Mouse (Mus musculus) NIH3T3 (cell line): ENCODE measurements at regions not wholly inside any gene's neighbourhood (a gene's known extent, or its start where the extent isn't known, plus 50 kb on each side); places are given as distances from the start of the nearest gene placed in this dataset.
A peak's percentile ranks its signal among the peaks of the same experiment; 100 is the strongest.
"Not testable (repeated sequence)": the region's sequence is repeated elsewhere in the genome, so short reads cannot be mapped to it uniquely, and the experiment has no call there.

Experiments used
- DNase-seq: peaks from one replicate; pipeline ENCODE4 v3.0.0-alpha.2; 2012; ENCODE audit warnings: low read depth

DNA sequence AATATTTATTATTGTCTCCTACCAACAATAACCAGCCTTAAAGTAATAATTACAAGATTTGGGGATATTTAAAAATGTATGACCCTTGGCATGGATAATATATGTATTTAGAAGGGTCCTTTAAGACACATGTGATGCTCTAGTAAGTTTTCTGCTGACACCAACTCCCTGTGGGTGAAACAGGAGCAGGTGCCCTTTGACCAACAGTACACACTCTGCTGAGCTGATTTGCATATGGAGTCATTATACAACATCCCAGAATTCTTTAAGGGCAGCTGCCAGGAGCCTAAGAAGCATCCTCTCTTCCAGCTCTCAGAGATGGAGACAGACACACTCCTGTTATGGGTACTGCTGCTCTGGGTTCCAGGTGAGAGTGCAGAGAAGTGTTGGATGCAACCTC, 274.1 kb downstream of the Rpia start:
- no peak for DNase-seq

DNA sequence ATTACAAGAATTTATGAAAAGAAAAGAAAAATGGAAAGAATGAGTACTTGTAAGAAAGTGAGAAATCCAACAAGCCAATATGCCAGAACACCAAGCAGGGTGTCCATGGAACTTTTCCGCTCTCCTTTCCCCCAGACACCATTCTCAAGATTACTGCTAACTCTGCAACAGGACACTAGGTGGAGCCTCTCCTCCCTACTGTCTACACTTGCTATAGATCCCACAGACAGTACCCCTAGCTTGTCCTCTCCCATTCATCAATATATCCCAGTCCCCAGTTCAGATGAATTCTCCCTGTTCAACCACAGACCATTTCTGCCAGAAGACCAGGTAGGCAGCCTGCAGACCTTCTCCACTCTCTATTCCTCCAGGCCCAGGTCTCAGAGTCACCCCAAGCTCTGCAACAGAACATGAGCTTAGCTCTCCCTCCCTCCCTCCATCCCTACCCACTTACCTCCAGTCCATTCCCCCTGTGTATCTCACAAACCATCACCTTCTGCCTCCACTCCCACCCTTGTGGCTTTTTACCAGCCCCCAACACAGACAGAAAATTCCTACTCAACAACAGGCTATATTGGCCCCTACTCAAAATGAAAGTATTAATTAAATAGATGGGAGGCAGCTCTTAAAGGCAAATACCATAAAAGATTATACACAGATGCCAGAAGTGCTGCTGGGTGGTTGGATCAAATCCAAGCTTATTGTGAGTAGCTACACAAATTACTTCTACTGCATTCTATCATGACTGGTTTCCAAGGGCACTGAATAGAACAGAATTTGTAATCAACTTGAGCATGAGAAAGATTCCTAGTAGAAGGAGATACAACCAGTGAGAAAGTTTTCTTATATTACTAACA, 323.2 kb downstream of the Rpia start:
- DNase-seq: no peak

DNA sequence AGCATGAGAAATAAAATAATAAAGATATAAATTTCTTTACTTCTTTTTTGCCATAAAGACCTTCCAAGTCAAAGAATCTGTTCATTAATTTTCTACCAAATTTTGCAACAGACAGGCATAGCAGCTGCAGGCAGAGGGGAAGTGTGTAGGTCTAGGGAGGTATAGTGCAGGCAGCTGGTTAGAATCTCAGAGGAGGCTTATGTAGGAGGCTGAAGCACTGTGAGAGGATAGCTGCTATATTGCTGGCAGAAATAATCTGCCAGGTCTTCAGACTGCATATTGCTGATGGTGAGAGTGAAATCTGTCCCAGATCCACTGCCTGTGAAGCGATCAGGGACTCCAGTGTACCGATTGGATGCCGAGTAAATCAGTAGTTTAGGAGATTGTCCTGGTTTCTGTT, 334.8 kb downstream of the Rpia start:
- DNase-seq: no peak

DNA sequence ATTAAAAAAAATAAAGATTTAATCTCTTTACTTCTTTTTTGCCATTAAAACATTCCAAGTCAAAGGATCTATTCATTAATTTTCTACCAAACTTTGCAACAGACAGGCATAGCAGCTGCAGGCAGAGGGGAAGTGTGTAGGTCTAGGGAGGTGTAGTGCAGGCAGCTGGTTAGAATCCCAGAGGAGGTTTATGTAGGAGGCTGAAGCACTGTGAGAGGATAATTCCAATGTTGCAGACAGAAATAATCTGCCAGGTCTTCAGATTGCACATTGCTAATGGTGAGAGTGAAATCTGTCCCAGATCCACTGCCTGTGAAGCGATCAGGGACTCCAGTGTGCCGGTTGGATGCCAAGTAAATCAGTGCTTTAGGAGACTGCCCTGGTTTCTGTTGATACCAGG, 357.3 kb downstream of the Rpia start:
- DNase-seq: not testable (repeated sequence)

DNA sequence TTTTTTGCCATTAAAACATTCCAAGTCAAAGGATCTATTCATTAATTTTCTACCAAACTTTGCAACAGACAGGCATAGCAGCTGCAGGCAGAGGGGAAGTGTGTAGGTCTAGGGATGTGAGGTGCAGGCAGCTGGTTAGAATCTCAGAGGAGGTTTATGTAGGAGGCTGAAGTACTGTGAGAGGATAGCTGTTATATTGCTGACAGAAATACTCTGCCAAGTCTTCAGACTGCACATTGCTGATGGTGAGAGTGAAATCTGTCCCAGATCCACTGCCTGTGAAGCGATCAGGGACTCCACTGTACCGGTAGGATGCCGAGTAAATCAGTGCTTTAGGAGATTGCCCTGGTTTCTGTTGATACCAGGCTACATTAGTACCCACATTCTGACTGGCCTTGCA, 385.7 kb downstream of the Rpia start:
- DNase-seq: not testable (repeated sequence)

DNA sequence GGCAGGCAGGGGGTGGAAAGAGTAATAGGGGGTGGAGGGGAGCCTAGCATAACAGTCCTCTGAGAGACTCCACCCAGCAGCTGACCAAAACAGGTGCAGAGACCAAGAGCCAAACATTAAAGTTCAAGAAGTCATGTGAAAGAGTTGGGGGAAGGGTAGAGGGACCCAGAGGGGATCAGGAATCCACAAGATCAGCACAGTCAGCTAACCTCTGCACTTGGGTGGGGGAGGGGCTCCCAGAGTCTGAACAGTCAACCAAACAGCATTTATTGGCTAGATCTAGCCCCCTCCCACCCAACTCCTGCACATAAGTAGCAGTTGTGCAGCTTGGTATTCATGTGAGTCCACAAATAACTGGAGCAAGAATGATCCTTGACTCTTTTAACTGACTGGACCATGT, 402.2 kb downstream of the Rpia start:
- DNase-seq: not testable (repeated sequence)

DNA sequence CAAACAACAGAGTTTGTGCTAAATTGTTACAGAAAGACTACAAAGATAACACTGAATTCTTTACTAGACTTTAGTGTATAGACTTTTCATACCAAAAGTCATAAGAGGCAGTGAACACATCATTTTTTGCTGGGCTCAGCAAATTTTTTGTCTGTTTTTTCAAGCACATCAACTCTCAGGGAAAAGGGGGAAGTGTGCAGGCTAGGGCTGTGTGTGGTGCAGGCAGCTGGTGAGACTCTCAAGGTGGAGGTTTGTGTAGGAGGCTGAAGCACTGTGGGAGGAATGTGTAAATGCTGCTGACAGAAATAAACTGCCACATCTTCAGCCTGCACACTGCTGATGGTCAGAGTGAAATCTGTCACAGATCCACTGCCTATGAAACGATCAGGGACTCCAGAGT, 405.6 kb downstream of the Rpia start:
- DNase-seq: not testable (repeated sequence)

DNA sequence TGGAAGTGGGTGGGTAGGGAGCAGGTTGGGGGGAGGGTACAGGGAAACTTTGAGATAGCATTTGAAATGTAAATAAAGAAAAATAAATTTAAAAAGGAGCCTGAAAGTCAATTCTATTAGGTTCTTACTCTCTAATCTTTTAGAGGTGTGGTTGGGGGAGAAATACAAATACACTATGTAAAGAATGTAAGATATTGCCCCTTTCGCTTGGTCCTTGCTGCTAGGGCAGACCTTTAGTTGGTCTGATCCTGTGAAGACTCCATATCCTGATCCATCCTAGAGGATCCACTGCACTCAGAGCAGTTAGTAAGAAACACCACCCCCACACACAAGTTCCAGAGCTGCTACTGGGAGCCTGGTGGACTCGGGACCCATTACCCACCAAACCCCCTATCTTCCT, 412.7 kb downstream of the Rpia start:
- DNase-seq: not testable (repeated sequence)

DNA sequence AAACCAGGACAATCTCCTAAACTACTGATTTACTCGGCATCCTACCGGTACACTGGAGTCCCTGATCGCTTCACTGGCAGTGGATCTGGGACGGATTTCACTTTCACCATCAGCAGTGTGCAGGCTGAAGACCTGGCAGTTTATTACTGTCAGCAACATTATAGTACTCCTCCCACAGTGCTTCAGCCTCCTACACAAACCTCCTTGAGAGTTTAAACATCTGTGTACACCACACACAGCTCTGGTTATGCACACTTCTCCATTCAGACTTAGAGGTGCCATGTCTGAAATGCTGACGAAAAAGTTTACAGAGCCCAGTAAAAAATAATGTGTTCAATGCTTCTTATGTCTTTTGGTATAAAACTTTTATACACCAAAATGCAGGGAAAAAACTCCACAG, 420.2 kb downstream of the Rpia start:
- not testable (repeated sequence) for DNase-seq

DNA sequence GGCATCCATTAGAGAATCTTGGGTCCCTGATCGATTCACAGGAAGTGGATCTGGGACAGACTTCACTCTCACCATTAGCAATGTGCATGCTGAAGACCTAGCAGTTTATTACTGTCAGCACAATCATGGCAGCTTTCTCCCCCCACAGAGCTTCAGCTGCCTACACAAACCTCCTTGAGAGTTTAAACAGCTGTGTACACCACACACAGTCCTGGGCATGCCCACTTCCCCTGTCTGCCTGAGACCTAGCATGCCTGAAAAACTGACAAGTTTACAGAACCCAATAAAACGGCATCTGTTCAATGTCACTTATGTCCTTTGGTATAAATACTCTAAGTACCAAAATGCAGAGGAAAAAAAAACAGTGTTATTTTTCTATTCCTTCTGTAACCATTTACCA, 435.7 kb downstream of the Rpia start:
- DNase-seq: no peak

DNA sequence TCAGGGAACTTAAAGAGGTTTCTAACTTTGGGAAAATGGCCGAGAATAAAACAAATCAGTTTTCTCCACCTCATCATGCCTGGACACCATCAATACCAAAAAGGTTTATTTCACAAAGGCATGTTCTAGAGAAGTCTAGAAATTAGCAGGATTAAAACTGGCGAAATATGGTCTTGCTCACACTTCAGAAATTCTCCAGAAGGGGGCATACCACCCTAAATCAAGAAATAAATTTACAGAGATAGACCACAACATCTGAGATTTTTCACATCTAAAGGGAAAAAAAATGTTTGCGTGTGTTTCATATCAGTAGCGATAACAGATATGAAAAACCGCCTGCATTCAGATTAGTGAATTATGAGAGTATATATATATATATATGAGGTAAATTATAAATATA, 449.9 kb downstream of the Rpia start:
- peak; percentile 6 for DNase-seq

DNA sequence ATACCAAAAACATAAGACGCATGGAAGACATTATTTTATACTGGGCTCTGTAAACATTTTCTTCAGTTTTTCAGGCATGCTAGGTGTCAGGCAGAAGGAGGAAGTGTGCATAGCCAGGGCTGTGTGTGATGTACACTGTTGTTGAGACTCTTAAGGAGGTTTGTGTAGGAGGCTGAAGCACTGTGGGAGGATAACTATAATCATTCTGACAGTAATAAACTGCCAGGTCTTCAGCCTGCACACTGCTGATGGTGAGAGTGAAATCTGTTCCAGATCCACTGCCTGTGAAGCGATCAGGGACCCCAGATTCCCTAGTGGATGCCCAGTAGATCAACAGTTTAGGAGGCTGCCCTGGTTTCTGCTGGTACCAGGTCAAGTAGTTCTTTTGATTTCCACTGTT, 451.3 kb downstream of the Rpia start:
- DNase-seq: not testable (repeated sequence)

DNA sequence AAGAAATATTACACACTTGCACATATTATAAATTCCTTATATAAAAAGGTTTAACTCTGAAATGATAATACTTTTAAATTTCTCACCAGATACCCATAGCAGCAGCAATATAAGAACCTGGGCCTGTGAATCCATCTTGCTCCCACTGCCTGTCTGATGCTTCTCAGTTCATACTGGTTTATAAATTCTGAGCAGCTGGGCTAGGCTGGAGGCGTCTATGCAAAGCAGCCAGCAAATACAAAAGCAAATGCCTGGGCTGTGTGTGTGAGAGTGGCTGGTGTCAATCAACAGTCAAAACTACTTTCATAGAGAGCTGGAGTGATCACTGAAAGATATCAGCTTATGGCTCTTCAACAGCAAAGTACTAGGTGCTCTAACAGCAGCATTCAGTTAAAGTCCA, 476.7 kb downstream of the Rpia start:
- DNase-seq: no peak

DNA sequence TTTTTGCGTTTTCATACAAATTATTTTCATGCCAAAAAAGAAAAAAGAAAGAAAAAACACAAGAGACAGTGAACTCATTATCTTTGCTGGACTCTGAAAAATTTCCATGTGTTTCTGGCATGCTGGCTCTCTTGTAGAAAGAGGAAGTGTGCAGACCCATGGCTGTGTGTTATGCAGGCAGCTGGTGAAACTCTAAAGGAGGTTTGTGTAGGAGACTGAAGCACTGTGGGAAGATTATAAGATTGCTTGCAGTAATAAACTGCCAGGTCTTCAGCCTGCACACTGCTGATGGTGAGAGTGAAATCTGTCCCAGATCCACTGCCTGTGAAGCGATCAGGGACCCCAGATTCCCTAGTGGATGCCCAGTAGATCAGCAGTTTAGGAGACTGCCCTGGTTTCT, 477.4 kb downstream of the Rpia start:
- not testable (repeated sequence) for DNase-seq

DNA sequence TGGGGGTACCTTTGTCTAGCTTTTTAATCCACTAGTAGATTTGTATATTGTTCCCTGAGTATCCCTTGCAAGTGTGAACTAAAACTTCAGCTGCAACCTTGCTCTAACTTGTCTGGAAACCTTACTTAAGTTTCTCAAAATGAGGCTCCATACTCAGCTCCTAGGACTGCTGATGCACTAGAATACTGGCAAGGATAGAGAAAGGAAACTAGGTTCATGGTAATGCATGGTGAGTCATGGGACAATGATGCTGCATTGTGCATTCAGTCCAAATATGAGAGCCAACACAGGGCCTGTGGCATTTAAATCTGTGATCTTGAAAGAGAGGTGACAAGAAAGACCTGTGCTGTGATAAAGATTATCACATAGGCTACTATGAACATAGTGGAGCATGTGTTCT, 490.9 kb downstream of the Rpia start:
- not testable (repeated sequence) for DNase-seq

DNA sequence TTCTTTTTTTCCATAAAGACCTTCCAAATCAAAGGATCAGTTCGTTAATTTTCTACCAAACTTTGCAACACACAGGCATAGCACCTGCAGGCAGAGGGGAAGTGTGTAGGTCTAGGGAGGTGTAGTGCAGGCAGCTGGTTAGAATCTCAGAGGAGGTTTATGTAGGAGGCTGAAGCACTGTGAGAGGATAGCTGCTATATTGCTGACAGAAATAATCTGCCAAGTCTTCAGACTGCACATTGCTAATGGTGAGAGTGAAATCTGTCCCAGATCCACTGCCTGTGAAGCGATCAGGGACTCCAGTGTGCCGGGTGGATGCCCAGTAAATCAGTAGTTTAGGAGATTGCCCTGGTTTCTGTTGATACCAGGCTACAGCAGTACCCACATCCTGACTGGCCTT, 531.8 kb downstream of the Rpia start:
- not testable (repeated sequence) for DNase-seq

DNA sequence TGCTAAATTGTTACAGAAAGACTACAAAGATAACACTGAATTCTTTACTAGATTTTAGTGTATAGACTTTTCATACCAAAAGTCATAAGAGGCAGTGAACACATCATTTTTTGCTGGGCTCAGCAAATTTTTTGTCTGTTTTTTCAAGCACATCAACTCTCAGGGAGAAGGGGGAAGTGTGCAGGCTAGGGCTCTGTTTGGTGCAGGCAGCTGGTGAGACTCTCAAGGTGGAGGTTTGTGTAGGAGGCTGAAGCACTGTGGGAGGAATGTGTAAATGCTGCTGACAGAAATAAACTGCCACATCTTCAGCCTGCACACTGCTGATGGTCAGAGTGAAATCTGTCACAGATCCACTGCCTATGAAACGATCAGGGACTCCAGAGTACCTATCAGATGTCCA, 551.9 kb downstream of the Rpia start:
- not testable (repeated sequence) for DNase-seq

DNA sequence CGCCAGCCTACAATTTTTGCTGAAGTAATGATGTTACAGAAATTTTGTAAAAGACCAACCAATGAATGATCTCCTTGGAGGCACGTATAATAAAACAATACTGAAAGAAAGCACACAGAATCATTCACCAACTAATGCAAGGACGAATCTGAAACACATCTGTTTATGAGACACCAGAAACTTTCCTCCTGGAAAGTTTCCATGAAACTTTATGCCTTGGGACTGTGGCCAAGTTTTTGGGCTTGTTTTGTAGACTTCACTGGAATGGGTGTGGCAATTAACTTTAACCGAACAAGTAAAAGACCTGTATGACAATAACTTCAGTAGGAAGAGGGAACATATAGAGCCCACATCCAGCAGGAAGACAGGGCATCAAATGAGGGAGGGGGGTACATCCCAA, 564.9 kb downstream of the Rpia start:
- peak; percentile 14 for DNase-seq

DNA sequence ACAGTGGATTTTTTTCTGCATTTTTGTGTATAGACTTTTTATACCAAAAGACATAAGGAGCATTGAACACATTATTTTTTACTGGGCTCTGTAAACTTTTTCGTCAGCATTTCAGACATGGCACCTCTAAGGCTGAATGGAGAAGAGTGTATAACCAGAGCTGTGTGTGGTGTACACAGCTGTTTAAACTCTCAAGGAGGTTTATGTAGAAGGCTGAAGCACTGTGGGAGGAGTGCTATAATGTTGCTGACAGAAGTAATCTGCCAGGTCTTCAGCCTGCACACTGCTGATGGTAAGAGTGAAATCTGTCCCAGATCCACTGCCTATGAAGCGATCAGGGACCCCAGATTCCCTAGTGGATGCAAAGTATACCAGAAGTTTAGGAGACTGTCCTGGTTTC, 575.4 kb downstream of the Rpia start:
- DNase-seq: not testable (repeated sequence)

DNA sequence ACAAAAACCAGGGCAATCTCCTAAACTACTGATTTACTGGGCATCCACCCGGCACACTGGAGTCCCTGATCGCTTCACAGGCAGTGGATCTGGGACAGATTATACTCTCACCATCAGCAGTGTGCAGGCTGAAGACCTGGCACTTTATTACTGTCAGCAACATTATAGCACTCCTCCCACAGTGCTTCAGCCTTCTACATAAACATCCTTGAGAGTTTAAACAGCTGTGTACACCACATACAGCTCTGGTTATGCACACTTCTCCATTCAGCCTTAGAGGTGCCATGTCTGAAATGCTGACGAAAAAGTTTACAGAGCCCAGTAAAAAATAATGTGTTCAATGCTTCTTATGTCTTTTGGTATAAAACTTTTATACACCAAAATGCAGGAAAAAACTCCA, 576.3 kb downstream of the Rpia start:
- not testable (repeated sequence) for DNase-seq
